Mouse (Mus musculus) neural tube, embryonic 11.5 days (tissue): ENCODE measurements around the gene Usp24. TPM values are rescaled to one million over a fixed set of nuclear protein-coding genes. Genes with fewer than 3 reads are reported as not detected.

Experiments used
- ATAC-seq: fragments of 200-750 bp; cut with Nextera tagmentation; 2 replicates; pipeline ENCODE4 v1.8.0; 2017; ENCODE audit warnings: moderate number of reproducible peaks, mild to moderate bottlenecking, moderate TSS enrichment, moderate library complexity; ENCODE audit not compliant: insufficient read depth, low FRiP score, low TSS enrichment
- DNase-seq: peaks from one replicate; pipeline ENCODE4 v3.0.0-alpha.2; 2015; ENCODE audit warnings: low spot score
- H3K27ac ChIP-seq: fragments of 300-500 bp; sonication (generic); 2 replicates; pipeline ENCODE4 v1.5.1; 2014; ENCODE audit warnings: low read depth, mild to moderate bottlenecking, low read length
- H3K27me3 ChIP-seq: fragments of 300-500 bp; sonication (generic); 2 replicates; pipeline ENCODE4 v1.6.1; 2014; ENCODE audit warnings: mild to moderate bottlenecking, low read length, mixed read lengths; ENCODE audit not compliant: control insufficient read depth, insufficient read depth
- H3K36me3 ChIP-seq: fragments of 300-500 bp; sonication (generic); 2 replicates; pipeline ENCODE4 v1.6.1; 2014; ENCODE audit warnings: mild to moderate bottlenecking, low read length, moderate library complexity, mixed read lengths; ENCODE audit not compliant: control insufficient read depth, insufficient read depth
- H3K4me1 ChIP-seq: fragments of 300-500 bp; sonication (generic); 2 replicates; pipeline ENCODE4 v1.6.1; 2014; ENCODE audit warnings: low read length, mixed read lengths; ENCODE audit not compliant: control insufficient read depth, insufficient read depth
- H3K4me2 ChIP-seq: fragments of 300-500 bp; sonication (generic); 2 replicates; pipeline ENCODE4 v1.6.1; 2014; ENCODE audit warnings: low read depth, mild to moderate bottlenecking, moderate library complexity
- H3K4me3 ChIP-seq: fragments of 300-500 bp; sonication (generic); 2 replicates; pipeline ENCODE4 v1.5.1; 2014; ENCODE audit warnings: low read depth, low read length
- H3K9ac ChIP-seq: fragments of 300-500 bp; sonication (generic); 2 replicates; pipeline ENCODE4 v1.6.1; 2014; ENCODE audit warnings: mild to moderate bottlenecking, low read length
- H3K9me3 ChIP-seq: fragments of 300-500 bp; sonication (generic); 2 replicates; pipeline ENCODE4 v1.6.1; 2016; ENCODE audit warnings: low read length; ENCODE audit not compliant: control insufficient read depth
- WGBS: fragments of 180-500 bp; shearing (Covaris S2); extraction: QIAGEN DNeasy Blood & Tissue Kit; methylation state at CpG from one replicate; pipeline ENCODE4 v1.1.7; 2014; 5-methylcytosine and 5-hydroxymethylcytosine counted together
- polyA plus RNA-seq: library from polyadenylated mRNA; unstranded; fragments of >200 nt; fragmentation: Nextera tagmentation; extraction: Ambion mirVana; gene quantifications from 2 replicates; pipeline ENCODE4 v1.2.1, GENCODE M21; 2014

The Usp24 gene
- polyA plus RNA-seq, 1 experiment from 2014 or later: 10.9 TPM

- no peak for ATAC-seq
These were observed 112.6 kb downstream of the Usp24 start for GRCm38 (mm10) chr4:106428616-106429015.

GRCm38 (mm10) chr4:106429106-106429505 lies 113.1 kb downstream of the Usp24 start:
- no peaks in the 10 kb centered on the region for H3K4me1 ChIP-seq
- H3K9me3 ChIP-seq: no peaks in the 10 kb centered on the region
- no peak overlapping the region for H3K9ac ChIP-seq
- no peak overlapping the region for H3K4me2 ChIP-seq
- WGBS: 88% methylated on average over 7 of the region's 7 CpGs
- no peaks in the 10 kb centered on the region for H3K27me3 ChIP-seq
- no peak overlapping the region for H3K27ac ChIP-seq
- peaks cover 10% of the 10 kb centered on the region; the same call in 1 of the 2 replicates for H3K36me3 ChIP-seq
- H3K4me3 ChIP-seq: no peak overlapping the region
- no peak for ATAC-seq
- no peak for DNase-seq

More at GRCm38 (mm10) chr4:106428616-106429015, 112.6 kb downstream of the Usp24 start:
- Histone ChIP-seq H3K27me3 (no peaks in the 10 kb centered on the region), H3K4me2 (no peak overlapping the region), H3K4me3 (no peak overlapping the region), H3K9me3 (no peaks in the 10 kb centered on the region), H3K27ac (no peak overlapping the region), H3K4me1 (no peaks in the 10 kb centered on the region), H3K9ac (no peak overlapping the region), H3K36me3 (peaks cover 9% of the 10 kb centered on the region; the same call in 1 of the 2 replicates)
- WGBS: 90% methylated on average over 6 of the region's 6 CpGs
- DNase-seq: no peak

GRCm38 (mm10) chr4:106430431-106430830 lies 114.4 kb downstream of the Usp24 start:
- Histone ChIP-seq H3K4me3 (no peak overlapping the region), H3K9ac (no peak overlapping the region), H3K27ac (no peak overlapping the region), H3K4me1 (no peaks in the 10 kb centered on the region), H3K9me3 (no peaks in the 10 kb centered on the region), H3K36me3 (peaks cover 9% of the 10 kb centered on the region; the same call in 1 of the 2 replicates), H3K27me3 (no peaks in the 10 kb centered on the region), H3K4me2 (no peak overlapping the region)
- 94% methylated on average over 5 of the region's 5 CpGs for WGBS
- DNase-seq (no peak), ATAC-seq (no peak)

- no peak overlapping the region for H3K4me2 ChIP-seq
- ATAC-seq (no peak), DNase-seq (no peak)
- no peaks in the 10 kb centered on the region for H3K4me1 ChIP-seq
- H3K4me3 ChIP-seq: no peak overlapping the region
- H3K27me3 ChIP-seq: no peaks in the 10 kb centered on the region
- H3K27ac ChIP-seq: no peak overlapping the region
- WGBS: 98% methylated on average over 2 of the region's 2 CpGs
- no peak overlapping the region for H3K9ac ChIP-seq
- H3K9me3 ChIP-seq: no peaks in the 10 kb centered on the region
- peaks cover 15% of the 10 kb centered on the region for H3K36me3 ChIP-seq
These were observed 119.4 kb downstream of the Usp24 start for GRCm38 (mm10) chr4:106435426-106435825.

- Histone ChIP-seq H3K4me1 (no peaks in the 10 kb centered on the region), H3K9me3 (no peaks in the 10 kb centered on the region), H3K4me3 (no peak overlapping the region), H3K9ac (no peak overlapping the region), H3K27me3 (no peaks in the 10 kb centered on the region), H3K36me3 (peaks cover 13% of the 10 kb centered on the region), H3K27ac (no peak overlapping the region), H3K4me2 (no peak overlapping the region)
- 70% methylated on average over 4 of the region's 4 CpGs for WGBS
- DNase-seq (peak; percentile 34), ATAC-seq (no peak)
These were observed 120.5 kb downstream of the Usp24 start for GRCm38 (mm10) chr4:106436475-106436874.

- H3K9ac ChIP-seq: no peak overlapping the region
- H3K4me2 ChIP-seq: no peak overlapping the region
- no peak overlapping the region for H3K4me3 ChIP-seq
- no peak overlapping the region for H3K27ac ChIP-seq
- no peaks in the 10 kb centered on the region for H3K9me3 ChIP-seq
- WGBS: 97% methylated on average over 5 of the region's 5 CpGs
- DNase-seq (no peak), ATAC-seq (no peak)
- H3K36me3 ChIP-seq: peaks cover 13% of the 10 kb centered on the region
- no peaks in the 10 kb centered on the region for H3K27me3 ChIP-seq
- no peaks in the 10 kb centered on the region for H3K4me1 ChIP-seq
These were observed 121.2 kb downstream of the Usp24 start for GRCm38 (mm10) chr4:106437207-106437606.

- peaks cover 11% of the 10 kb centered on the region for H3K36me3 ChIP-seq
- ATAC-seq: no peak
- 93% methylated on average over 5 of the region's 5 CpGs for WGBS
These were observed 122.8 kb downstream of the Usp24 start for GRCm38 (mm10) chr4:106438763-106439162.

GRCm38 (mm10) chr4:106443182-106443581 lies 127.2 kb downstream of the Usp24 start:
- Histone ChIP-seq H3K4me3 (no peak overlapping the region), H3K36me3 (no peaks in the 10 kb centered on the region; the same call in 1 of the 2 replicates), H3K27me3 (no peaks in the 10 kb centered on the region), H3K9me3 (no peaks in the 10 kb centered on the region), H3K4me2 (no peak overlapping the region), H3K9ac (no peak overlapping the region), H3K4me1 (no peaks in the 10 kb centered on the region), H3K27ac (no peak overlapping the region)
- ATAC-seq: no peak
- DNase-seq: no peak
- WGBS: 92% methylated on average over 6 of the region's 6 CpGs

More at GRCm38 (mm10) chr4:106438763-106439162, 122.8 kb downstream of the Usp24 start:
- Histone ChIP-seq H3K9me3 (no peaks in the 10 kb centered on the region), H3K9ac (no peak overlapping the region), H3K4me2 (no peak overlapping the region), H3K27me3 (no peaks in the 10 kb centered on the region), H3K4me3 (no peak overlapping the region), H3K4me1 (no peaks in the 10 kb centered on the region), H3K27ac (no peak overlapping the region)
- DNase-seq: no peak

- H3K27ac ChIP-seq: no peak overlapping the region
- H3K4me3 ChIP-seq: no peak overlapping the region
- no peaks in the 10 kb centered on the region for H3K9me3 ChIP-seq
- no peaks in the 10 kb centered on the region for H3K4me1 ChIP-seq
- ATAC-seq: no peak
- no peak overlapping the region for H3K9ac ChIP-seq
- 89% methylated on average over 8 of the region's 8 CpGs for WGBS
- no peaks in the 10 kb centered on the region for H3K36me3 ChIP-seq
- H3K27me3 ChIP-seq: no peaks in the 10 kb centered on the region
- DNase-seq: no peak
- H3K4me2 ChIP-seq: no peak overlapping the region
These were observed 133.3 kb downstream of the Usp24 start for GRCm38 (mm10) chr4:106449306-106449705.
